Mouse (Mus musculus): ENCODE data around the gene Dap.

GRCm38 (mm10) chr15:31185506-31185905, 38.6 kb upstream of the Dap start:
- no peak for TF ChIP-seq CTCF (IDR thresholded peaks at IDR 0.05; ENCODE audit: insufficient read depth, low read depth, low read length)
- TF ChIP-seq POLR2A (IDR thresholded peaks at IDR 0.05; ENCODE audit: insufficient read depth, low read depth, low read length) = no peak

Measured in olfactory bulb, adult 2 months (tissue).